Mouse (Mus musculus): ENCODE results near the gene Phpt1. TPM values are rescaled to one million over a fixed set of nuclear protein-coding genes. Genes with fewer than 3 reads are reported as not detected.
A peak's percentile ranks its signal among the peaks of the same experiment; 100 is the strongest.
"Not testable (repeated sequence)": the region's sequence is repeated elsewhere in the genome, so short reads cannot be mapped to it uniquely, and the experiment has no call there.

Gene Phpt1
- polyA plus RNA-seq, 1 experiment from 2014 or later: 9.0 TPM

DNA sequence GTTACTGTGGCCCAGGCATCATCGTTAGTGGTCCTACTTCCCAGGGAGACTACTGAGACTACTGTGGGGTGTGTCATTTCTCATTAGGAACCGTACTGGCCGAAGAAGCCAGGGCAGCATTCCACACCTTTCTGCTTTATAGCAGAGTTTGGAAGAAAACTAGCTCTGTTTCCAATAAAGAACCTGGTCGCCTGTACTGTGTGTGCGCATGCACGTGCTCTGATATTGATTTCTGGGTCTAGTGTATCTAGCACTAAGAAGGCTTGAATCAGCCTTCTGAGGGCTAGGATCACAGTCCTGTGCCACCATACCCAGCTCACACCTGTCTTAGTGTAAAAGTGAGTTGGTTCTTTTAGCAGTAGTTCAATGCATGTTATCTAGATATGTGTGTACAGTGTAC, 16.2 kb downstream of the Phpt1 start:
- no peak overlapping the region for H3K27ac ChIP-seq
- 92% methylated on average over 6 of the region's 6 CpGs for WGBS (ENCODE audit: missing documents)

GRCm38 (mm10) chr2:25557964-25558360, 17.1 kb downstream of the Phpt1 start:
- peaks cover 30% of the 10 kb centered on the region for H3K36me3 ChIP-seq (ENCODE audit: inconsistent target)
- H3K4me3 ChIP-seq (ENCODE audit: inconsistent target): peak overlapping the region; percentile 87
- H3K79me2 ChIP-seq (ENCODE audit: inconsistent target): peaks cover 33% of the 10 kb centered on the region
- peak overlapping the region; percentile 29 for H3K27ac ChIP-seq
- WGBS (ENCODE audit: missing documents): under 1% methylated on average over 21 of the region's 24 CpGs

More for the DNA sequence above, 16.2 kb downstream of the Phpt1 start:
- Histone ChIP-seq H3K36me3 (ENCODE audit: inconsistent target) (peaks cover 37% of the 10 kb centered on the region), H3K4me3 (ENCODE audit: inconsistent target) (peak overlapping the region; percentile 87), H3K79me2 (ENCODE audit: inconsistent target) (peaks cover 33% of the 10 kb centered on the region)

DNA sequence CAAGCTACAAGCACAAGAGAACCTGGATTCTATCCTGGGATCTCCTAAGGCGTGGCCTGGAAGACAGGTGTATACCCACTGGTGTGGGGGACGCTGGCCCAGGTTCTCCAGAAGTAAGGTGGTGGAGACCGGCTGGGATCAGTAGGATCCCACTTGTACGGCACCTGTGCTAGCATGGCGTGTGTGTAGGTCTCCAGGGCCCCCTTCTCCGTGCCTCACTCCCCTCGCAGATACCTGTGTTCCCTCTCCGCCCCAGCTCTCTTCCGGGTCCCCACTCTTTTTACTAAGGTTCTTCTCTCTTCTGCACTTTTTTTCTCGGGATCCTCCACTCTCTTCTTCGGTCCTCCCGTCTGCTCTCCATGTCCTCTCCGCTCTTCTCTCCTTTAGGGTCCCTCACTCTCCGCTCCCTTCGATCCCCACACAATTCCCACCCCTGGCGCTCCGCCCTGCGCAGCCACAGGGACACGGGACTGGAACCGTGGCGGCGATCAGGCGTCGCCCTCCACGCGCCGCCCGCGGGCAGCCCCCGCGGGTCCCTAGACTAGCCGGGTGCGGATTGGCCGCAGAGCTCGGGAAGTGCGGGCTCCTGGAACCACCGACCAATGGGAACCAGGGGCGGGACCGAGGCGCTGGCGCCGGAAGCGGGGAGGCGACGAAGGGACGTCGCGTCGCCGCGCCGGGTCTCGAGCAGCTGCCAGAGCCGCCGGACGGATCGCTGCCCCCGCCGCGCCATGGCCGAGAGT, 17.6 kb downstream of the Phpt1 start, which contains the start of gene Edf1:
TSS of gene Edf1 (plus strand) at position 627 of the 743 bp plus-strand sequence.
- Histone ChIP-seq H3K4me3 (ENCODE audit: inconsistent target) (peak within 1 kb of the TSS; percentile 94), H3K36me3 (ENCODE audit: inconsistent target) (peaks cover 24% of the 10 kb centered on the region), H3K27ac (peak within 1 kb of the TSS; percentile 79), H3K79me2 (ENCODE audit: inconsistent target) (peaks cover 33% of the 10 kb centered on the region)
- WGBS (ENCODE audit: missing documents): under 1% methylated on average over 51 of the region's 61 CpGs

DNA sequence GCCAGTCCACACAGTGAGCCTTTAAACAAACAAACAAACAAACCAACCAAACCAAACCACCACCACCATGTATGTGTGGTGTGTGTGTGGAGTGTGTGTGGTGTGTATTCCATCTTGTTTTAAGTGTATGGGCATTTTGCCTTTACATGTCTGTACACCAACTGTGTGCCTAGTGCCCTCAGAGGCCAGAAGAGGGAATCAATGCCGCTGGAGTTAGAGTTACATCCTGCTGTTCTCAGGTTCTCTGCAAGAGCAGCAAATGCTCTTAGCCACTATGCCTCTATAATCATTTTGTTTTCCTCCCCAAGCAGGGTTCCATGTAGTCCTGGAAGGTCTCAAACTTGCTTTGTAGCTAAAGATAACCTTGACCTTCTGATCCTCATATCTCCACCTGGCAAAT, 18.7 kb downstream of the Phpt1 start:
- H3K4me3 ChIP-seq (ENCODE audit: inconsistent target): no peak overlapping the region
- 71% methylated on average over 1 of the region's 1 CpGs for WGBS (ENCODE audit: missing documents)

DNA sequence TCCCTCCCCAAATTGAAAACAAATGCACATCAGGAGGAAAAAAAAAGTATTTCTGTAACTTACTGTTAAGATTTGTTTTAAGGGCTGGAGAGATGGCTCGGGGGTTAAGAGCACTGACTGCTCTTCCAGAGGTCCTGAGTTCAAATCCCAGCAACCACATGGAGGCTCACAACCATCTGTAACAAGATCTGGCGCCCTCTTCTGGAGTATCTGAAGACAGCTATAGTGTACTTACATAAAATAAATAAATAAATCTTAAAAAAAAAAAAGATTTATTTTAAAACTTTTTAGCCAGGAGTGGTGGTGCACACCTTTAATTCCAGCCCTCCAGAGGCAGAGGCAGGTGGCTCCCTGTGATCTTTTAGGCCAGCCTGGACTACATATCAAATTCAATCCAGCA, 19.5 kb downstream of the Phpt1 start:
- peaks cover 31% of the 10 kb centered on the region for H3K79me2 ChIP-seq (ENCODE audit: inconsistent target)
- not testable (repeated sequence) for H3K4me3 ChIP-seq (ENCODE audit: inconsistent target); H3K36me3 ChIP-seq (ENCODE audit: inconsistent target); H3K27ac ChIP-seq
- 71% methylated on average over 2 of the region's 2 CpGs for WGBS (ENCODE audit: missing documents)

More for the DNA sequence above, 18.7 kb downstream of the Phpt1 start:
- Histone ChIP-seq H3K27ac (no peak overlapping the region), H3K36me3 (ENCODE audit: inconsistent target) (peaks cover 13% of the 10 kb centered on the region), H3K79me2 (ENCODE audit: inconsistent target) (peaks cover 33% of the 10 kb centered on the region)

- 93% methylated on average over 2 of the region's 4 CpGs for WGBS (ENCODE audit: missing documents)
Measured at GRCm38 (mm10) chr2:25553171-25553786, 21.7 kb downstream of the Phpt1 start.

DNA sequence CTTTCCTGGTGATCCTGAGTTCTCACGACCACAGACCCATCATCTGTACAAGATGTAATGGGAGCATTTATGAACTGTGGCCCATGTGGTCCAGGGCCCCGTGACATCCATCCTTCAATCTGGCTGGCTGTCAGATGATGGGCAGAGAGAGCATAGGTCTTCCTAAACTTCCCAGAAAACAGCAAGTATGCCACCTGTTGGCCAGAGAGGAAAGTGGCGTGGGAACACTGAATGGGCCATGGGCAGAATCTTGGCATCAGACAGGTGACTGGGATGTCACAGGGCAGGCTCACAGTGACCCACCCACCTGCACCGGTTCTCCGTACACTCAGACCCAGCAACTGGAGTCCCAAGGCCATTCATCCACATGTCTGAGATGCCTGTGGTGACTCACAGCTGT, 23.8 kb downstream of the Phpt1 start:
- Histone ChIP-seq H3K4me3 (ENCODE audit: inconsistent target) (no peak overlapping the region), H3K79me2 (ENCODE audit: inconsistent target) (peaks cover 3% of the 10 kb centered on the region), H3K36me3 (ENCODE audit: inconsistent target) (no peaks in the 10 kb centered on the region), H3K27ac (no peak overlapping the region)
- 70% methylated on average over 5 of the region's 5 CpGs for WGBS (ENCODE audit: missing documents)

More at GRCm38 (mm10) chr2:25553171-25553786, 21.7 kb downstream of the Phpt1 start:
- not testable (repeated sequence) for H3K36me3 ChIP-seq (ENCODE audit: inconsistent target); H3K27ac ChIP-seq; H3K79me2 ChIP-seq (ENCODE audit: inconsistent target); H3K4me3 ChIP-seq (ENCODE audit: inconsistent target)

GRCm38 (mm10) chr2:25549021-25549991, 25.7 kb downstream of the Phpt1 start:
- Histone ChIP-seq H3K79me2 (ENCODE audit: inconsistent target) (peaks cover 22% of the 10 kb centered on the region), H3K36me3 (ENCODE audit: inconsistent target) (no peaks in the 10 kb centered on the region), H3K4me3 (ENCODE audit: inconsistent target) (no peak overlapping the region), H3K27ac (no peak overlapping the region)
- whole genome bisulfite sequencing (ENCODE audit: missing documents): 76% methylated on average over 9 of the region's 9 CpGs

DNA sequence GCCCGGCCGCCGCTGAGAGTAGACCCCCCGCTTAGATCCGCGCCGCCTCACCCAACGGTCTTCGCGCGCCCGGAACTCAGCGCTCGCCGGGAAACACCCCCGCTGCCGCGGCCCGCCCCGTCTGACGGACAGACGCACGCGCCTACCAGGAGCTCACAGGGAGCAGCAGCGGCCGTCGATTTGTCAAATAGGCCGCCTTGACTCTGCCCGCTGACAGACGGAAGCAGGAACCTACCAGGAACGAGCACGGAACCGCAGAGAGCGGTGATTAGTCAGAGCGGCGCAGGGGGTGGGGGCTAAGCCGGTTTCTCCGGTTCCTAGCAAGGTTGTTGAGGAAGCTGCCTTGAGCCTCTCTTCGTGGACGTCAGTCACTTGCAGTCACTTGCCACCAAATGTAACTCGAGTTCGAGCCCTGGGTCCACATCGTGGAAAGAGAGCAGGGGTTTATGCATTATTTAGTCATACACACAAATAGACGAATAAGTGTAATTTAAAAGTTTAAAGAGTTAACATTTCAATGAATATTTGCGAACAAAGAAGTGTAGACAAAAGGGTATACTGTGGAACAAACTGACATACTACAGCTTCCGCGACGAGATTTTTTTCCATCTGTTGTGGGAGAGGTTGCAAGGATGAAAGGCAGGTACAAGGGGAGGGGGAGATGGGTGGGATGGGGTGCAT, 28.1 kb downstream of the Phpt1 start, which contains the start of gene Traf2:
TSS of gene Traf2 (minus strand) at position 130 of the 681 bp plus-strand sequence.
- Histone ChIP-seq H3K79me2 (ENCODE audit: inconsistent target) (peaks cover 45% of the 10 kb centered on the region), H3K27ac (peak within 1 kb of the TSS; percentile 47), H3K4me3 (ENCODE audit: inconsistent target) (peak within 1 kb of the TSS; percentile 80), H3K36me3 (ENCODE audit: inconsistent target) (no peaks in the 10 kb centered on the region)
- WGBS (ENCODE audit: missing documents): 2% methylated on average over 48 of the region's 48 CpGs

DNA sequence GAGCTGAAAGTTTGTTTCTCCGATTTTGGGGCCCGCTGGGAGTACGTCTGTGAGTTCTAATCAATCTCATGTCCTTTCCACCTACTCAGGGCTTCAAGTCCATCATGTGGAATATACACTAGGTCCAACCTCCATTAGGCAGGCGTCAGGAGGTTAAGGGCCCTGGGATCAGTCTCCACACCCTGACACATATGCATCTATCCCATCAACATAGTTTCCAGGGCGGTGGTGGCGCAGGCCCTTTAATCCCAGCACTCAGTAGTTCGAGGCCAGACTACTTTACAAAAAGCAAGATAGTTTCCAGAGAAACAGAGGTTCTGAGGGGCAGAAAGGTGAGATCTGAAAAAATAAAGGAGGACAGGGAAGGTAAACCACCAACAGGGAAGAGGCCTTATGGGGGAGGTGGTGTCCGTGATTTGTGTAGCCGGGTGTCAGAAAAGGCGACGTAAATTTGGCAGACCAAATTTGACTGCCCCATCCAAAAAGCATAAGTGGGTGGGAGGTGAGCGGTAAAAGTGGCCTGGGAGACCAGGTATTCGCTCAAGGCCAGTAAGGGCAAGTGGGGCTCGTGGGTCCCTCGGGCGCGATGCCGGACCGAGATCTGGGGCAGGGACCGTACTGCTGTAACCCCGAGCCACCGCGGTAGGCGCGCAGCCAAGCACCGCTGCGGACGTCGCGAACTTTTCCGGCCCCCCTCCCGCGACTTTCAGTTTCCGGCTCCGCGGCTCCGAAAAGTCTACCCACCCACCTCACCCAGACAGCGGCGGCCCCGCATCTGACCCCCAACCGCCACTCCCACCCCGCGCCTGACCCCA, 28.8 kb downstream of the Phpt1 start:
- Histone ChIP-seq H3K79me2 (ENCODE audit: inconsistent target) (peaks cover 53% of the 10 kb centered on the region), H3K36me3 (ENCODE audit: inconsistent target) (no peaks in the 10 kb centered on the region), H3K4me3 (ENCODE audit: inconsistent target) (peak overlapping the region; percentile 80), H3K27ac (peak overlapping the region; percentile 47)
- WGBS (ENCODE audit: missing documents): 5% methylated on average over 43 of the region's 43 CpGs

DNA sequence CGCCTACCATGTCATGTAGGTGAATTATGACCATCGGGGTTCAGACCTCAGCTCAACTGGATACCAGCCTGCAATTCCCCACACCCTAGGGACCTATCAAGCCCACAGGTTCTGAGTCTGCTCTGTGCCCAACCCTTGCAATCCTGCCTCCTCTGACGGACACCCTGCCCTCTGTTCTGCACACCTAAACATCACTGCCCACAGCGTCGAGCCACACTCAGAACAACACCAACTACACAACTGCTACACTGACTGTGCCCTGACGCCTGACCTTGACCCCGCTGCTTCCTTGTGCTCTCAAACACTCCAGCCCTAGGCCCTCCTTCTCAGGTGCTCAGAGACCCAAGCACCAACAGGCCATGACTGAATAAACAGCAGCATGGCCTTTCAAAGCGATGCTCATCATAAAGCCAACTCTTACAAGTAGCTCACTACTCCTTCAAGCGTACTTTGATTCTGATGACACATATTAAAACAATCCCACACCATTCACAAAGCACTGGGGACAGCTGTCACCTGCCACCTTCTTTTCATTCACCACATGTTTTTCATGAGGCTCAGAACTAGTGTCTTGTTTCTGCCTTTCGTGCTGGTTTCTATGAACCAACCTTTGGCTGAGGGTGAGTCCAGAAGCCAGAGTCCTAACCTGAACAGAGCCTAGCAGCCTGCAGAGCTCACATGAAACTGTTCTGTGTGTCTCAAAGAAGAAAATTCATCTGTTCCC, 33.2 kb downstream of the Phpt1 start:
- H3K27ac ChIP-seq: no peak overlapping the region
- peaks cover 19% of the 10 kb centered on the region; the same call in 1 of the 2 replicates for H3K36me3 ChIP-seq (ENCODE audit: inconsistent target)
- H3K79me2 ChIP-seq (ENCODE audit: inconsistent target): peaks cover 95% of the 10 kb centered on the region
- 89% methylated on average over 10 of the region's 10 CpGs for WGBS (ENCODE audit: missing documents)
- no peak overlapping the region for H3K4me3 ChIP-seq (ENCODE audit: inconsistent target)

DNA sequence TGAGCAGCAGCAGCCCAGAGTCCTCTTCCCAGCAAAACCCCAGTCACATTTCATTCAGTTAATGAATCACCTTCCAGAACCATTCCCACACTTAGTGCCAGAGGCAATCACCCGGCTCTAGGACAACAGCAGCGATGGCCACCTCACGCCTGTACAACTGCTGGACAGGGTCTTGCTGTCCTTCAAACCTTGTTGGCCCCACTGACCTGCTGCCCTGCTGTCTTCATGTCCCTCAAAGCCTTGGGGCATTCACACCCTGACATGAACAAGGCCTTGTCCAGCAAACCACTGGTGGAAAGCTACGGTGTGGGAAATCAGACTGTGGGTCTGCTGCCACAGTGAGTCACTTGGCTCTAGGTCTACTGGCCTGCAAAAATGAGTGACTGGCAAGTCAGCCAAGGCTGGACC, 34.5 kb downstream of the Phpt1 start:
- H3K79me2 ChIP-seq (ENCODE audit: inconsistent target): peaks cover 88% of the 10 kb centered on the region
- H3K4me3 ChIP-seq (ENCODE audit: inconsistent target): no peak overlapping the region
- H3K27ac ChIP-seq: no peak overlapping the region
- WGBS (ENCODE audit: missing documents): 98% methylated on average over 4 of the region's 4 CpGs
- peaks cover 27% of the 10 kb centered on the region for H3K36me3 ChIP-seq (ENCODE audit: inconsistent target)

DNA sequence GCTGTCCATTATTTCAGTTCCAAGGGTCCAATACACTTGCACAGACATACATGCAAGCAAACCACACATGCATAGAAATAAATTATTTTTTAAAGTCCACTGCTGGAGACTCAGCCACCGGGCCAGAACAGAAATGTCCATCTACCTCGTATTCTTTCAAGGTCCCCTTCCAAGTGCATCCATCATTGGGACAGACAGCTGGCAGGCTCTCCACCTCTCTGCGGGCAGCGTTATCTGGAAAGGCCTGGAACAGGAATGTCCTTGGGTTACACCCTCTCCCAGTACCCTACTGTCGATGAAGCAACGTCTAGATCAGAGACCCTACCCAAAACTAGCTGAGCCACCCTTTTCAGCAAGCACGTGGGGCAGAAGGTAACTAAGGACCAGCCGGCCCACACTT, 38.5 kb downstream of the Phpt1 start:
- no peak overlapping the region for H3K4me3 ChIP-seq (ENCODE audit: inconsistent target)
- H3K27ac ChIP-seq: no peak overlapping the region
- H3K79me2 ChIP-seq (ENCODE audit: inconsistent target): peaks cover 60% of the 10 kb centered on the region
- H3K36me3 ChIP-seq (ENCODE audit: inconsistent target): peaks cover 32% of the 10 kb centered on the region
- WGBS (ENCODE audit: missing documents): 96% methylated on average over 8 of the region's 8 CpGs

Measured in macrophage (primary cell).